Mouse (Mus musculus): ENCODE measurements around the gene Casp3. TPM values are rescaled to one million over a fixed set of nuclear protein-coding genes. Genes with fewer than 3 reads are reported as not detected.

Gene Casp3
- 176 TPM for polyA plus RNA-seq (2014; fragmentation: Illumina TruSeq; extraction: RNeasy Lipid Tissue Mini Kit (QIAGEN cat#74804); ENCODE audit: low read depth, low replicate concordance)

DNA sequence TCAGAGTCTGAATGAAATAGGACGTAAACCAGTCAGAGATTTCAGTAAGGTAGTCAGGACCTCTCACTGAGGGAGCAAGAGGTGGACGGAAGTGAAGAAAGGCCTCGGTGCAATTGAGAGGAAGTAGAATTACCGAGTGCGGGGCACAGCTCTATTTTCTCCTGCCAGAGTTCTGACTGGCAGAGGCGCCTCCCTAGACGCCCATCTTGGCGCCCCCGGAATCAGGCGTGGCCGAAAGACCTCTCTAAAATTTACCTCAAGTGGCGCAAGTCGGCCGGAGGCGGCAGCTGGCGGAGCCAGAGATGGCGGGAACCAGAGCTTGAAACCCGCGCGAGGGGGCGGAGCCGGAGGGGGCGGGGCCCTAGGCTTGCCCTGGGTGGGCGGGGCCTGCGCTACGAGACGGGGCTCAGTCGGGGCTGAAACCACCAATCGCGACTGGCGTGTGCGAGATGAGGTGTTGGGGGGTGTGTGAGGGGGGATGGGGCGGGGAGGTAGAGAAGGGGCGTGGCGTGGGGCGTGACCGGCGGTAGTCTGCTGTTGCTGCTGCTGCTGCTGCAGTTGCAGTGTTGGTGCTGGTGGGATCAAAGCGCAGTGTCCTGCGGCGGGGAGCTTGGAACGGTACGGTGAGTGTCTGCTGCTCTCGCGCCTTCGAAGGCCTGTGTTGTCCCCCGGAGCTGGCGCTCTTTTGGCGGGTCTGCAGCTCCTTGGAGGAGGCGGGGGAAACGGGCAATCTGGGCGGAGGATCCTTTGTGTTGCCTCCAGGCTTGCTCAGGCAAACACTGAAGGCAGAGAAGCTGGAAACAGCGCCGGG is at the start of gene Casp3, which contains the start of gene Primpol:
TSS of gene Casp3 (plus strand) at position 413 of the 811 bp plus-strand sequence.
TSS of gene Primpol (minus strand) at position 334 of the 811 bp plus-strand sequence.

Other genes starting within 250 kb of the Casp3 start
- 26.4 TPM for gene Acsl1, start 146.3 kb upstream of the Casp3 start, polyA plus RNA-seq (2014; fragmentation: Illumina TruSeq; extraction: RNeasy Lipid Tissue Mini Kit (QIAGEN cat#74804); ENCODE audit: low read depth, low replicate concordance)
- 19.3 TPM for gene Cenpu, start 65.3 kb upstream of the Casp3 start, polyA plus RNA-seq (2014; fragmentation: Illumina TruSeq; extraction: RNeasy Lipid Tissue Mini Kit (QIAGEN cat#74804); ENCODE audit: low read depth, low replicate concordance)
- 27.5 TPM for gene Primpol, start 79 bp upstream of the Casp3 start, polyA plus RNA-seq (2014; fragmentation: Illumina TruSeq; extraction: RNeasy Lipid Tissue Mini Kit (QIAGEN cat#74804); ENCODE audit: low read depth, low replicate concordance)
- 521 TPM for gene Irf2, start 122.4 kb downstream of the Casp3 start, polyA plus RNA-seq (2014; fragmentation: Illumina TruSeq; extraction: RNeasy Lipid Tissue Mini Kit (QIAGEN cat#74804); ENCODE audit: low read depth, low replicate concordance)